Mouse (Mus musculus) hindbrain, embryonic 15.5 days (tissue): Measurements from ENCODE around the gene Srpk3. TPM values are rescaled to one million over a fixed set of nuclear protein-coding genes. Genes with fewer than 3 reads are reported as not detected.
"Not testable (repeated sequence)": the region's sequence is repeated elsewhere in the genome, so short reads cannot be mapped to it uniquely, and the experiment has no call there.

ENCODE experiments used
- ATAC-seq: fragments of 200-750 bp; cut with Nextera tagmentation; 2 replicates; pipeline ENCODE4 v1.8.0; 2017; ENCODE audit warnings: low read depth, moderate number of reproducible peaks, moderate TSS enrichment; ENCODE audit not compliant: low FRiP score
- H3K27ac ChIP-seq: fragments of 300-500 bp; sonication (generic); replicated peaks from 2 replicates; pipeline ENCODE4 v1.5.1; 2015; ENCODE audit warnings: mild to moderate bottlenecking, inconsistent platforms
- H3K27me3 ChIP-seq: fragments of 300-500 bp; sonication (generic); 2 replicates; pipeline ENCODE4 v1.6.1; 2015; ENCODE audit warnings: control low read depth, inconsistent platforms
- H3K36me3 ChIP-seq: fragments of 300-500 bp; sonication (generic); 2 replicates; pipeline ENCODE4 v1.6.1; 2015; ENCODE audit warnings: control low read depth, inconsistent platforms
- H3K4me1 ChIP-seq: fragments of 300-500 bp; sonication (generic); replicated peaks from 2 replicates; pipeline ENCODE4 v1.6.1; 2015; ENCODE audit warnings: control low read depth, inconsistent platforms
- H3K4me2 ChIP-seq: fragments of 300-500 bp; sonication (generic); 2 replicates; pipeline ENCODE4 v1.6.1; 2015; ENCODE audit warnings: moderate library complexity, mild to moderate bottlenecking, inconsistent platforms
- H3K4me3 ChIP-seq: fragments of 300-500 bp; sonication (generic); 2 replicates; pipeline ENCODE4 v1.5.1; 2015; ENCODE audit warnings: mild to moderate bottlenecking, inconsistent platforms
- H3K9ac ChIP-seq: fragments of 300-500 bp; sonication (generic); 2 replicates; pipeline ENCODE4 v1.6.1; 2015; ENCODE audit warnings: inconsistent platforms
- H3K9me3 ChIP-seq: fragments of 300-500 bp; sonication (generic); 2 replicates; pipeline ENCODE4 v1.6.1; 2016; ENCODE audit warnings: control low read depth, inconsistent platforms
- WGBS: fragments of 180-500 bp; shearing (Covaris S2); methylation state at CpG from one replicate; pipeline ENCODE4 v1.1.7; 2015; 5-methylcytosine and 5-hydroxymethylcytosine counted together
- polyA plus RNA-seq: library from polyadenylated mRNA; unstranded; fragments of >200 nt; fragmentation: Nextera tagmentation; extraction: Ambion mirVana; gene quantifications from 2 replicates; pipeline ENCODE4 v1.2.1, GENCODE M21; 2015

Srpk3 gene
- 1.4 and 1.9 TPM in 2 replicates for polyA plus RNA-seq

GRCm38 (mm10) chrX:73774168-73774760, at the start of gene Srpk3:
Gene Srpk3, plus strand, starts transcription at chrX:73774405.
- Histone ChIP-seq H3K9ac (no peak within 1 kb of the TSS), H3K36me3 (peaks cover 2% of the 10 kb centered on the region; the same call in 1 of the 2 replicates), H3K27me3 (no peaks in the 10 kb centered on the region), H3K4me2 (no peak within 1 kb of the TSS), H3K4me1 (no peaks in the 10 kb centered on the region), H3K4me3 (no peak within 1 kb of the TSS), H3K27ac (no peak within 1 kb of the TSS), H3K9me3 (no peaks in the 10 kb centered on the region)
- peak; percentile 19; the same call in 1 of the 2 replicates for ATAC-seq
- 50% methylated on average over 9 of the region's 9 CpGs for WGBS

GRCm38 (mm10) chrX:73730908-73731307, 43.3 kb upstream of the Srpk3 start:
- no peak for ATAC-seq
- WGBS, result 65% methylated on average over 1 of the region's 1 CpGs

DNA sequence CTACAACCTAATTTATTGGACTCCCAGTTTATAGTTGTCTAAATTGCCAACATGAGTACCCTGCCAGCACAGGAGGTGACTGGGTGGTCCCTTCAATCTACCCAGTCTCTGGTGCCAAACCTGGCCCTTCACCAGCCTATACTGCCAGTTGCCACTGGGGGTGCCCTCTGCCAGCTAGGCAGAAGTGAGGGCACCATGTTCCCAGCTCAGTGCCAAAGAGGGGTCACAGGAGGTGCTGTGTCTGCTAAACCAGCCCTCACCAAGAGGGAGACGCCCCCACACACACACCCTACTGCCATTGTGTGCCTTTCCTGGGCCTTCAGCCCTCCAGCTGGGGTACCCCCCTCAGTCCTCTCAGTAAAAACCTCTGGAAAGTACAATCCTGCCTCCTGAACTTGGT, 36.0 kb upstream of the Srpk3 start:
- H3K4me1 ChIP-seq, result no peaks in the 10 kb centered on the region
- no peak overlapping the region for H3K9ac ChIP-seq
- no peaks in the 10 kb centered on the region for H3K36me3 ChIP-seq
- no peak overlapping the region for H3K27ac ChIP-seq
- no peaks in the 10 kb centered on the region for H3K27me3 ChIP-seq
- no peaks in the 10 kb centered on the region for H3K9me3 ChIP-seq
- no peak overlapping the region for H3K4me3 ChIP-seq
- 75% methylated on average over 1 of the region's 1 CpGs for WGBS
- ATAC-seq, result no peak
- H3K4me2 ChIP-seq, result no peak overlapping the region

More at GRCm38 (mm10) chrX:73730908-73731307, 43.3 kb upstream of the Srpk3 start:
- Histone ChIP-seq H3K4me1 (no peaks in the 10 kb centered on the region), H3K36me3 (no peaks in the 10 kb centered on the region), H3K27ac (no peak overlapping the region), H3K27me3 (no peaks in the 10 kb centered on the region), H3K4me2 (no peak overlapping the region), H3K9ac (no peak overlapping the region), H3K4me3 (no peak overlapping the region), H3K9me3 (no peaks in the 10 kb centered on the region)

- no peak overlapping the region for H3K4me3 ChIP-seq
- no peaks in the 10 kb centered on the region for H3K4me1 ChIP-seq
- no peak for ATAC-seq
- no peak overlapping the region for H3K4me2 ChIP-seq
- H3K36me3 ChIP-seq, result no peaks in the 10 kb centered on the region
- no peak overlapping the region for H3K9ac ChIP-seq
- H3K27me3 ChIP-seq, result no peaks in the 10 kb centered on the region
- WGBS, result 66% methylated on average over 5 of the region's 5 CpGs
- H3K27ac ChIP-seq, result no peak overlapping the region
- no peaks in the 10 kb centered on the region for H3K9me3 ChIP-seq
Observed at GRCm38 (mm10) chrX:73739151-73739550, 35.1 kb upstream of the Srpk3 start.

GRCm38 (mm10) chrX:73739841-73740240, 34.4 kb upstream of the Srpk3 start:
- H3K36me3 ChIP-seq, H3K4me2 ChIP-seq, H3K4me1 ChIP-seq, H3K4me3 ChIP-seq, H3K27me3 ChIP-seq, H3K9ac ChIP-seq, H3K9me3 ChIP-seq, ATAC-seq, H3K27ac ChIP-seq: not testable (repeated sequence)
- 95% methylated on average over 7 of the region's 7 CpGs for WGBS

- H3K4me3 ChIP-seq, result no peak overlapping the region
- WGBS, result 86% methylated on average over 1 of the region's 1 CpGs
Observed at GRCm38 (mm10) chrX:73744774-73745481, 29.3 kb upstream of the Srpk3 start.

DNA sequence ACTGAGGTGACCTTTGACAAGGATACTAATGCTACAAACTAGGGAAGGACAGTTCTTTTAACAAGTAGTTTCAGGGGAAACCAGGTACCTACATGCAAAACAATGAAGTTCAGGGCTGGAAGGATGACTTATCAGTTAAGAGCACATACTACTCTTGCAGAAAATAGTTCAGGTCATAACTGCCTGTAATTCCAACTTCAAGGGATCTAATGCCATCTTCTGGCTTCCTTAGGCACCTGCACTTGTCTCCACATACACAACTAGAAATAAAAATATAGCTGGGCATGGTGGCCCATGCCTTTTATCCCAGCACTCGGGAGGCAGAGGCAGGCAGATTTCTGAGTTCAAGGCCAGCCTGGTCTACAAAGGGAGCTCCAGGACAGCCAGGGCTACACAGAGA, 25.2 kb upstream of the Srpk3 start:
- Histone ChIP-seq H3K27ac (no peak overlapping the region), H3K4me2 (no peak overlapping the region), H3K9me3 (no peaks in the 10 kb centered on the region), H3K36me3 (no peaks in the 10 kb centered on the region), H3K9ac (no peak overlapping the region), H3K27me3 (no peaks in the 10 kb centered on the region), H3K4me3 (no peak overlapping the region), H3K4me1 (no peaks in the 10 kb centered on the region)
- no peak for ATAC-seq
- WGBS, result 92% methylated on average over 1 of the region's 1 CpGs

More at GRCm38 (mm10) chrX:73744774-73745481, 29.3 kb upstream of the Srpk3 start:
- Histone ChIP-seq H3K27ac (no peak overlapping the region), H3K9ac (no peak overlapping the region), H3K27me3 (no peaks in the 10 kb centered on the region), H3K4me2 (no peak overlapping the region), H3K36me3 (no peaks in the 10 kb centered on the region), H3K9me3 (no peaks in the 10 kb centered on the region), H3K4me1 (no peaks in the 10 kb centered on the region)
- no peak for ATAC-seq

GRCm38 (mm10) chrX:73756334-73757140, 17.7 kb upstream of the Srpk3 start, which contains the start of gene Plxnb3:
Gene Plxnb3, plus strand, starts transcription at chrX:73757090.
- H3K27me3 ChIP-seq, result no peaks in the 10 kb centered on the region
- no peak within 1 kb of the TSS for H3K4me2 ChIP-seq
- no peaks in the 10 kb centered on the region for H3K9me3 ChIP-seq
- H3K4me1 ChIP-seq, result no peaks in the 10 kb centered on the region
- WGBS, result 56% methylated on average over 5 of the region's 5 CpGs
- H3K4me3 ChIP-seq, result no peak within 1 kb of the TSS
- no peak within 1 kb of the TSS for H3K9ac ChIP-seq
- no peak within 1 kb of the TSS for H3K27ac ChIP-seq
- H3K36me3 ChIP-seq, result no peaks in the 10 kb centered on the region
- ATAC-seq, result no peak

DNA sequence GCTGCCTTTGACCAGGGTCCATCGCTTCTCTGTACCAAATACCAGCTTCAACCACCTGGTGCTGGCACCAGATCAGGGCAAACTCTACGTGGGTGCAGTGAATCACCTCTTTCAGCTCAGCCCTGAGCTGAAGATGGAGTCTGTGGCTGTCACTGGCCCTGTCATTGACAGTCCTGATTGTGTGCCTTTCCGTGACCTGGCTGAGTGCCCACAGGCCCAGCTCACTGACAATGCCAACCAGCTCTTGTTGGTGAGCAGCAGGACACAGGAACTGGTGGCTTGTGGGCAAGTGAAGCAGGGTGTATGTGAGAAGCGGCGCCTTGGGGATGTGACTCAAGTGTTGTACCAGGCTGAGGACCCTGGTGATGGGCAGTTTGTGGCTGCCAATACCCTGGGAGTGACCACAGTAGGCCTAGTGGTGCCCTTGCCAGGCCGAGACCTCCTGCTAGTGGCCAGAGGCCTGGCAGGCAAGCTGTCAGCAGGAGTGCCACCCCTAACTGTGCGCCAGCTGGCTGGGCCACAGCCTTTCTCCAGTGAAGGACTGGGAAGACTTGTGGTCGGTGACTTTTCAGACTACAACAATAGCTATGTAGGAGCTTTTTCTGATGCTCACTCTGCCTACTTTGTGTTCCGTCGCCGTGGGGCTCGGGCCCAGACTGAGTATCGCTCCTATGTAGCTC, 15.5 kb upstream of the Srpk3 start:
- H3K4me1 ChIP-seq, result no peaks in the 10 kb centered on the region
- H3K9ac ChIP-seq, result no peak overlapping the region
- no peaks in the 10 kb centered on the region for H3K9me3 ChIP-seq
- H3K36me3 ChIP-seq, result no peaks in the 10 kb centered on the region
- no peak overlapping the region for H3K4me2 ChIP-seq
- WGBS, result 78% methylated on average over 13 of the region's 13 CpGs
- H3K27me3 ChIP-seq, result no peaks in the 10 kb centered on the region
- H3K27ac ChIP-seq, result no peak overlapping the region
- H3K4me3 ChIP-seq, result no peak overlapping the region
- no peak for ATAC-seq

- H3K9ac ChIP-seq, result no peak overlapping the region
- no peaks in the 10 kb centered on the region for H3K27me3 ChIP-seq
- H3K36me3 ChIP-seq, result no peaks in the 10 kb centered on the region
- H3K4me3 ChIP-seq, result no peak overlapping the region
- H3K9me3 ChIP-seq, result no peaks in the 10 kb centered on the region
- no peaks in the 10 kb centered on the region for H3K4me1 ChIP-seq
- ATAC-seq, result no peak
- WGBS, result 78% methylated on average over 1 of the region's 1 CpGs
- H3K4me2 ChIP-seq, result no peak overlapping the region
- H3K27ac ChIP-seq, result no peak overlapping the region
Observed at GRCm38 (mm10) chrX:73765311-73765710, 8.9 kb upstream of the Srpk3 start.

DNA sequence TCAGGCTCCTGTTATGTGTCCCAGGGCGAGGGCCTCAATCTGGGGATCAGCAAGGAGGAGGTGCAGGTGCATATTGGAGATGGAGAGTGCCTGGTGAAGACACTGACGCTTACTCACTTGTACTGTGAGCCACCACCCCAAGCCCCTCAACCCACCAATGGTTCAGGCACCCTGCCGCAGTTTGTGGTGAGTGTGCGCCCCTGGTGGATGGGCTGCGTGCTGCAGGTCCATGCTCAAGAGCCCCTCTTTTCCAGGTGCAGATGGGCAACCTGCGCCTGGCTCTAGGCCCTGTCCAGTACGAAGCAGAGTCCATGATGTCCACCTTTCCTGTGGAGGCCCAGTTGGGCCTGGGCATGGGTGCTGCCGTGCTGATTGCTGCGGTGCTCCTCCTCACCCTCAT, 6.9 kb upstream of the Srpk3 start:
- Histone ChIP-seq H3K27ac (no peak overlapping the region), H3K4me2 (no peak overlapping the region), H3K4me3 (no peak overlapping the region), H3K36me3 (no peaks in the 10 kb centered on the region), H3K27me3 (no peaks in the 10 kb centered on the region), H3K9ac (no peak overlapping the region), H3K4me1 (no peaks in the 10 kb centered on the region), H3K9me3 (no peaks in the 10 kb centered on the region)
- 65% methylated on average over 9 of the region's 9 CpGs for WGBS
- no peak for ATAC-seq
